In genomic region chr9:65346476-65347111, GRCm38 (mm10) we compare ENCODE assay signal across 8 mouse cellular contexts. TPM values are rescaled to one million over a fixed set of nuclear protein-coding genes. Genes with fewer than 3 reads are reported as not detected.
DNase-seq lines count a peak whose midpoint lies in the region; ATAC-seq lines count a peak whose summit lies in the region.

No protein-coding gene starts in this region.

- H3K27me3 ChIP-seq in hindbrain, embryonic 15.5 days = no peaks in the 10 kb centered on the region

- peak overlapping the region; percentile 92 for H3K4me2 ChIP-seq in hindbrain, embryonic 15.5 days

- peak overlapping the region; percentile 93 for H3K9ac ChIP-seq in hindbrain, embryonic 15.5 days

- no peaks in the 10 kb centered on the region for H3K9me3 ChIP-seq in hindbrain, embryonic 15.5 days

- intact Hi-C loops in left cerebral cortex, postnatal 10 days (cut with DNase I) = no loop called here

- peak overlapping the region; percentile 85 for H3K4me3 ChIP-seq in hindbrain, embryonic 15.5 days

- DNase-seq in WW6 (ENCODE audit: low read depth, low spot score) = peak; percentile 18
- peak; percentile 37 for DNase-seq in cerebellum, adult 8-10 months
- peak; percentile 27 for DNase-seq in forelimb bud, embryonic 11.5 days (ENCODE audit: low read depth, low spot score)
- peak; percentile 6 to 69 for DNase-seq in left cerebral cortex, postnatal 10 days (ENCODE audit: extremely low spot score in 1 of 2, low spot score in 2 of 2)
- DNase-seq in right cerebral cortex, adult 18-20 months = peak; percentile 39
- DNase-seq in urinary bladder, postnatal 14 days (ENCODE audit: low spot score) = peak; percentile 35

- peaks cover 30% of the 10 kb centered on the region for H3K4me1 ChIP-seq in hindbrain, embryonic 15.5 days (replicated peaks)

- peak overlapping the region; percentile 94 for H3K27ac ChIP-seq in hindbrain, embryonic 15.5 days (replicated peaks)

- under 1% methylated on average over 68 of the region's 77 CpGs for WGBS in hindbrain, embryonic 15.5 days

- no peaks in the 10 kb centered on the region for H3K36me3 ChIP-seq in hindbrain, embryonic 15.5 days

- ATAC-seq in hindbrain, embryonic 15.5 days (ENCODE audit: low FRiP score, low read depth) = peak; percentile 68
- peak; percentile 74 for ATAC-seq in megakaryocyte, adult 5-6 weeks (ENCODE audit: poor library complexity, severe bottlenecking)

RNA-seq across cellular contexts. Expression of gene Pdcd7, which starts 0.7 kb away (rescaled TPM):
- 9.7 and 9.8 TPM in 2 replicates for polyA plus RNA-seq in hindbrain, embryonic 15.5 days (2015; fragmentation: Nextera tagmentation; extraction: Ambion mirVana)
- 10 to 100 TPM; 23.1 to 23.7 TPM for total RNA-seq in left cerebral cortex, postnatal 10 days (2021)
- 14.3 and 15.6 TPM in 2 replicates for total RNA-seq in megakaryocyte, adult 5-6 weeks (2015)
- total RNA-seq in megakaryocyte, adult 5-6 weeks (2017) = 18.0 and 19.3 TPM in 2 replicates

RNA-seq across cellular contexts. Expression of gene Ubap1l, which starts 14.2 kb away (rescaled TPM):
- polyA plus RNA-seq in hindbrain, embryonic 15.5 days (2015; fragmentation: Nextera tagmentation; extraction: Ambion mirVana) = 2.5 and 3.3 TPM in 2 replicates
- 1 to 10 TPM; 2.5 to 4.7 TPM for total RNA-seq in left cerebral cortex, postnatal 10 days (2021)
- 0.58 TPM in 1 of 2 replicates, not detected in the other for total RNA-seq in megakaryocyte, adult 5-6 weeks (2015)
- 0.12 TPM in 1 of 2 replicates, not detected in the other for total RNA-seq in megakaryocyte, adult 5-6 weeks (2017)

RNA-seq across cellular contexts. Expression of gene Kbtbd13, which starts 44.9 kb away (rescaled TPM):
- polyA plus RNA-seq in hindbrain, embryonic 15.5 days (2015; fragmentation: Nextera tagmentation; extraction: Ambion mirVana) = 0.41 and 0.78 TPM in 2 replicates
- total RNA-seq in left cerebral cortex, postnatal 10 days (2021) = under 1 TPM in 1 of 2 experiments, not detected in 1; 0.26 TPM
- total RNA-seq in megakaryocyte, adult 5-6 weeks (2015) = not detected in 2 replicates
- not detected in 2 replicates for total RNA-seq in megakaryocyte, adult 5-6 weeks (2017)

RNA-seq across cellular contexts. Expression of gene Rasl12, which starts 51.7 kb away (rescaled TPM):
- polyA plus RNA-seq in hindbrain, embryonic 15.5 days (2015; fragmentation: Nextera tagmentation; extraction: Ambion mirVana) = 7.6 TPM in 2 replicates
- 1 to 10 TPM; 2.6 to 2.8 TPM for total RNA-seq in left cerebral cortex, postnatal 10 days (2021)
- total RNA-seq in megakaryocyte, adult 5-6 weeks (2015) = 0.25 TPM in 1 of 2 replicates, not detected in the other
- 0.07 and 0.41 TPM in 2 replicates for total RNA-seq in megakaryocyte, adult 5-6 weeks (2017)

RNA-seq across cellular contexts. Expression of gene Clpx, which starts 52.5 kb away (rescaled TPM):
- polyA plus RNA-seq in hindbrain, embryonic 15.5 days (2015; fragmentation: Nextera tagmentation; extraction: Ambion mirVana) = 37.1 and 40.3 TPM in 2 replicates
- 10 to 100 TPM; 25.3 to 25.4 TPM for total RNA-seq in left cerebral cortex, postnatal 10 days (2021)
- 17.6 and 23.2 TPM in 2 replicates for total RNA-seq in megakaryocyte, adult 5-6 weeks (2015)
- total RNA-seq in megakaryocyte, adult 5-6 weeks (2017) = 38.6 and 41.1 TPM in 2 replicates

Comparison
In these comparisons a context has a peak if more than half of its experiments do, and no peak if none do; other contexts are left out.
1. Peak in every context shown above with its lines: DNase-seq, ATAC-seq, H3K4me3 ChIP-seq and H3K27ac ChIP-seq.